Mouse (Mus musculus): ENCODE results near the gene Padi6.

Padi6 gene

GRCm38 (mm10) chr4:140708297-140708927 is 34.0 kb downstream of the Padi6 start:
- ATAC-seq (ENCODE audit: low TSS enrichment), result no peak

GRCm38 (mm10) chr4:140707615-140708014 is 34.8 kb downstream of the Padi6 start:
- ATAC-seq (ENCODE audit: low TSS enrichment), result no peak

- no peak for ATAC-seq (ENCODE audit: low TSS enrichment)
Observed at GRCm38 (mm10) chr4:140704166-140704565, 38.3 kb downstream of the Padi6 start.

GRCm38 (mm10) chr4:140703636-140704035 is 38.8 kb downstream of the Padi6 start:
- ATAC-seq (ENCODE audit: low TSS enrichment), result no peak

- ATAC-seq (ENCODE audit: low TSS enrichment), result 0 out of 2 replicates have a peak, but pooled peaks have one; percentile 25
Observed at GRCm38 (mm10) chr4:140702611-140703327, 39.7 kb downstream of the Padi6 start.

- ATAC-seq (ENCODE audit: low TSS enrichment), result no peak
Observed at GRCm38 (mm10) chr4:140701716-140702561, 40.5 kb downstream of the Padi6 start.

- peak; percentile 69 for ATAC-seq (ENCODE audit: low TSS enrichment)
Observed at GRCm38 (mm10) chr4:140701049-140701715, 41.3 kb downstream of the Padi6 start.

- ATAC-seq (ENCODE audit: low TSS enrichment), result no peak
Observed at GRCm38 (mm10) chr4:140700269-140701018, 42.0 kb downstream of the Padi6 start, which contains the start of gene Rcc2. Gene Rcc2 (plus strand): TSS chr4:140700541.

- ATAC-seq (ENCODE audit: low TSS enrichment), result peak; percentile 64
Observed at GRCm38 (mm10) chr4:140699441-140700127, 42.9 kb downstream of the Padi6 start.

GRCm38 (mm10) chr4:140695675-140696585 is 46.5 kb downstream of the Padi6 start:
- ATAC-seq (ENCODE audit: low TSS enrichment), result no peak

GRCm38 (mm10) chr4:140695146-140695545 is 47.3 kb downstream of the Padi6 start:
- ATAC-seq (ENCODE audit: low TSS enrichment), result no peak

- no peak for ATAC-seq (ENCODE audit: low TSS enrichment)
Observed at GRCm38 (mm10) chr4:140694551-140695060, 47.8 kb downstream of the Padi6 start.

GRCm38 (mm10) chr4:140693513-140693912 is 48.9 kb downstream of the Padi6 start:
- ATAC-seq (ENCODE audit: low TSS enrichment), result no peak

- no peak for ATAC-seq (ENCODE audit: low TSS enrichment)
Observed at GRCm38 (mm10) chr4:140691481-140691880, 51.0 kb downstream of the Padi6 start.

- ATAC-seq (ENCODE audit: low TSS enrichment), result no peak
Observed at GRCm38 (mm10) chr4:140689873-140690655, 52.4 kb downstream of the Padi6 start.

GRCm38 (mm10) chr4:140688826-140689425 is 53.5 kb downstream of the Padi6 start:
- no peak for ATAC-seq (ENCODE audit: low TSS enrichment)

GRCm38 (mm10) chr4:140688044-140688825 is 54.2 kb downstream of the Padi6 start:
- ATAC-seq (ENCODE audit: low TSS enrichment), result no peak
